Mouse (Mus musculus) limb, embryonic 15.5 days (tissue): Measurements from ENCODE around the gene Serpina6. TPM values are rescaled to one million over a fixed set of nuclear protein-coding genes. Genes with fewer than 3 reads are reported as not detected.

Source experiments
- ATAC-seq: fragments of 200-750 bp; cut with Nextera tagmentation; 2 replicates; pipeline ENCODE4 v1.8.0; 2017; ENCODE audit warnings: low read depth, moderate TSS enrichment; ENCODE audit not compliant: insufficient number of reproducible peaks, low FRiP score, low TSS enrichment
- H3K27ac ChIP-seq: fragments of 300-500 bp; sonication (generic); 2 replicates; pipeline ENCODE4 v1.5.1; 2015; ENCODE audit warnings: moderate library complexity, mild to moderate bottlenecking, inconsistent platforms
- H3K27me3 ChIP-seq: fragments of 300-500 bp; sonication (generic); 2 replicates; pipeline ENCODE4 v1.6.1; 2015; ENCODE audit warnings: inconsistent platforms
- H3K36me3 ChIP-seq: fragments of 300-500 bp; sonication (generic); 2 replicates; pipeline ENCODE4 v1.6.1; 2015; ENCODE audit warnings: inconsistent platforms
- H3K4me1 ChIP-seq: fragments of 300-500 bp; sonication (generic); 2 replicates; pipeline ENCODE4 v1.6.1; 2015; ENCODE audit warnings: inconsistent platforms
- H3K4me2 ChIP-seq: fragments of 300-500 bp; sonication (generic); 2 replicates; pipeline ENCODE4 v1.6.1; 2015; ENCODE audit warnings: mild to moderate bottlenecking, inconsistent platforms
- H3K4me3 ChIP-seq: fragments of 300-500 bp; sonication (generic); 2 replicates; pipeline ENCODE4 v1.5.1; 2015; ENCODE audit warnings: mild to moderate bottlenecking, inconsistent platforms
- H3K9ac ChIP-seq: fragments of 300-500 bp; sonication (generic); 2 replicates; pipeline ENCODE4 v1.6.1; 2015; ENCODE audit warnings: inconsistent platforms
- H3K9me3 ChIP-seq: fragments of 300-500 bp; sonication (generic); 2 replicates; pipeline ENCODE4 v1.6.1; 2016; ENCODE audit warnings: inconsistent platforms
- WGBS: fragments of 180-500 bp; shearing (Covaris S2); methylation state at CpG from one replicate; pipeline ENCODE4 v1.1.7; 2015; 5-methylcytosine and 5-hydroxymethylcytosine counted together
- polyA plus RNA-seq: library from polyadenylated mRNA; unstranded; fragments of >200 nt; fragmentation: Nextera tagmentation; extraction: Ambion mirVana; gene quantifications from 2 replicates; pipeline ENCODE4 v1.2.1, GENCODE M21; 2015

The Serpina6 gene
- polyA plus RNA-seq, 1 experiment from 2014 or later, result 4.1 TPM

GRCm38 (mm10) chr12:103646314-103646713 is 10.7 kb downstream of the Serpina6 start:
- ATAC-seq, result no peak

GRCm38 (mm10) chr12:103644601-103645000 is 12.4 kb downstream of the Serpina6 start:
- H3K9me3 ChIP-seq, result no peaks in the 10 kb centered on the region
- H3K4me2 ChIP-seq, result no peak overlapping the region
- H3K4me3 ChIP-seq, result no peak overlapping the region
- no peaks in the 10 kb centered on the region for H3K4me1 ChIP-seq
- H3K27ac ChIP-seq, result no peak overlapping the region
- ATAC-seq, result no peak
- WGBS, result 27% methylated on average over 5 of the region's 5 CpGs
- H3K36me3 ChIP-seq, result no peaks in the 10 kb centered on the region
- H3K9ac ChIP-seq, result no peak overlapping the region
- no peaks in the 10 kb centered on the region for H3K27me3 ChIP-seq

More at GRCm38 (mm10) chr12:103646314-103646713, 10.7 kb downstream of the Serpina6 start:
- no peak overlapping the region for H3K27ac ChIP-seq
- H3K4me1 ChIP-seq, result no peaks in the 10 kb centered on the region
- H3K9me3 ChIP-seq, result no peaks in the 10 kb centered on the region
- no peaks in the 10 kb centered on the region for H3K27me3 ChIP-seq
- no peak overlapping the region for H3K4me2 ChIP-seq
- no peak overlapping the region for H3K9ac ChIP-seq
- H3K36me3 ChIP-seq, result no peaks in the 10 kb centered on the region
- 69% methylated on average over 2 of the region's 2 CpGs for WGBS
- no peak overlapping the region for H3K4me3 ChIP-seq

- 85% methylated on average over 3 of the region's 3 CpGs for WGBS
- no peak overlapping the region for H3K27ac ChIP-seq
Observed at GRCm38 (mm10) chr12:103643818-103644217, 13.2 kb downstream of the Serpina6 start.

GRCm38 (mm10) chr12:103643336-103643735 is 13.7 kb downstream of the Serpina6 start:
- Histone ChIP-seq H3K27me3 (no peaks in the 10 kb centered on the region), H3K9me3 (no peaks in the 10 kb centered on the region), H3K27ac (no peak overlapping the region), H3K9ac (no peak overlapping the region), H3K4me3 (no peak overlapping the region), H3K36me3 (no peaks in the 10 kb centered on the region), H3K4me2 (no peak overlapping the region), H3K4me1 (no peaks in the 10 kb centered on the region)
- 0% methylated on average over 2 of the region's 2 CpGs for WGBS
- no peak for ATAC-seq

More at GRCm38 (mm10) chr12:103643818-103644217, 13.2 kb downstream of the Serpina6 start:
- Histone ChIP-seq H3K4me2 (no peak overlapping the region), H3K4me1 (no peaks in the 10 kb centered on the region), H3K4me3 (no peak overlapping the region), H3K36me3 (no peaks in the 10 kb centered on the region), H3K9ac (no peak overlapping the region), H3K9me3 (no peaks in the 10 kb centered on the region), H3K27me3 (no peaks in the 10 kb centered on the region)
- no peak for ATAC-seq

- Histone ChIP-seq H3K4me2 (no peak overlapping the region), H3K4me1 (no peaks in the 10 kb centered on the region), H3K27ac (no peak overlapping the region), H3K27me3 (no peaks in the 10 kb centered on the region), H3K36me3 (no peaks in the 10 kb centered on the region), H3K9ac (no peak overlapping the region), H3K4me3 (no peak overlapping the region), H3K9me3 (no peaks in the 10 kb centered on the region)
- no peak for ATAC-seq
- WGBS, result 77% methylated on average over 2 of the region's 2 CpGs
Observed at GRCm38 (mm10) chr12:103635846-103636245, 21.2 kb downstream of the Serpina6 start.

- no peak overlapping the region for H3K4me2 ChIP-seq
- no peak for ATAC-seq
- no peaks in the 10 kb centered on the region for H3K4me1 ChIP-seq
- WGBS, result 83% methylated on average over 2 of the region's 2 CpGs
- no peaks in the 10 kb centered on the region for H3K9me3 ChIP-seq
- H3K27ac ChIP-seq, result no peak overlapping the region
- H3K9ac ChIP-seq, result no peak overlapping the region
- H3K36me3 ChIP-seq, result no peaks in the 10 kb centered on the region
- H3K27me3 ChIP-seq, result no peaks in the 10 kb centered on the region
- H3K4me3 ChIP-seq, result no peak overlapping the region
Observed at GRCm38 (mm10) chr12:103634430-103634829, 22.6 kb downstream of the Serpina6 start.

- Histone ChIP-seq H3K27me3 (no peaks in the 10 kb centered on the region), H3K27ac (no peak within 1 kb of the TSS), H3K36me3 (no peaks in the 10 kb centered on the region), H3K9me3 (no peaks in the 10 kb centered on the region), H3K4me2 (no peak within 1 kb of the TSS), H3K4me3 (no peak within 1 kb of the TSS), H3K4me1 (no peaks in the 10 kb centered on the region), H3K9ac (no peak within 1 kb of the TSS)
- no peak for ATAC-seq
- 53% methylated on average over 3 of the region's 3 CpGs for WGBS
Observed at GRCm38 (mm10) chr12:103631203-103631612, 25.8 kb downstream of the Serpina6 start, which contains the start of gene Serpina10. Gene Serpina10, minus strand, starts transcription at chr12:103631444.

- Histone ChIP-seq H3K9ac (no peak overlapping the region), H3K9me3 (no peaks in the 10 kb centered on the region), H3K4me1 (no peaks in the 10 kb centered on the region), H3K27ac (no peak overlapping the region), H3K36me3 (no peaks in the 10 kb centered on the region), H3K4me3 (no peak overlapping the region), H3K4me2 (no peak overlapping the region), H3K27me3 (no peaks in the 10 kb centered on the region)
- 74% methylated on average over 10 of the region's 10 CpGs for WGBS
- ATAC-seq, result no peak
Observed at GRCm38 (mm10) chr12:103616860-103617261, 40.2 kb downstream of the Serpina6 start.

- ATAC-seq, result no peak
Observed at GRCm38 (mm10) chr12:103615734-103616133, 41.3 kb downstream of the Serpina6 start.

GRCm38 (mm10) chr12:103615141-103615540 is 41.9 kb downstream of the Serpina6 start:
- Histone ChIP-seq H3K27me3 (no peaks in the 10 kb centered on the region), H3K36me3 (no peaks in the 10 kb centered on the region), H3K4me2 (no peak overlapping the region), H3K27ac (no peak overlapping the region), H3K9me3 (no peaks in the 10 kb centered on the region), H3K4me1 (no peaks in the 10 kb centered on the region), H3K9ac (no peak overlapping the region), H3K4me3 (no peak overlapping the region)
- 92% methylated on average over 1 of the region's 1 CpGs for WGBS
- ATAC-seq, result no peak

More at GRCm38 (mm10) chr12:103615734-103616133, 41.3 kb downstream of the Serpina6 start:
- 81% methylated on average over 4 of the region's 4 CpGs for WGBS
- no peaks in the 10 kb centered on the region for H3K27me3 ChIP-seq
- no peaks in the 10 kb centered on the region for H3K9me3 ChIP-seq
- no peaks in the 10 kb centered on the region for H3K4me1 ChIP-seq
- no peak overlapping the region for H3K9ac ChIP-seq
- H3K27ac ChIP-seq, result no peak overlapping the region
- H3K36me3 ChIP-seq, result no peaks in the 10 kb centered on the region
- H3K4me3 ChIP-seq, result no peak overlapping the region
- H3K4me2 ChIP-seq, result no peak overlapping the region

GRCm38 (mm10) chr12:103601839-103602238 is 55.2 kb downstream of the Serpina6 start:
- Histone ChIP-seq H3K27me3 (no peaks in the 10 kb centered on the region), H3K4me3 (no peak overlapping the region), H3K4me2 (no peak overlapping the region), H3K4me1 (no peaks in the 10 kb centered on the region), H3K27ac (no peak overlapping the region), H3K36me3 (no peaks in the 10 kb centered on the region), H3K9me3 (no peaks in the 10 kb centered on the region), H3K9ac (no peak overlapping the region)
- 53% methylated on average over 3 of the region's 3 CpGs for WGBS
- no peak for ATAC-seq

- Histone ChIP-seq H3K4me2 (no peak overlapping the region), H3K9me3 (no peaks in the 10 kb centered on the region), H3K27ac (no peak overlapping the region), H3K36me3 (no peaks in the 10 kb centered on the region), H3K4me3 (no peak overlapping the region), H3K27me3 (no peaks in the 10 kb centered on the region), H3K9ac (no peak overlapping the region), H3K4me1 (no peaks in the 10 kb centered on the region)
- WGBS, result 47% methylated on average over 3 of the region's 3 CpGs
- ATAC-seq, result no peak
Observed at GRCm38 (mm10) chr12:103600364-103600763, 56.6 kb downstream of the Serpina6 start.

GRCm38 (mm10) chr12:103598411-103598810 is 58.6 kb downstream of the Serpina6 start:
- no peaks in the 10 kb centered on the region for H3K9me3 ChIP-seq
- H3K9ac ChIP-seq, result no peak overlapping the region
- H3K4me1 ChIP-seq, result no peaks in the 10 kb centered on the region
- H3K27me3 ChIP-seq, result no peaks in the 10 kb centered on the region
- H3K4me3 ChIP-seq, result no peak overlapping the region
- H3K27ac ChIP-seq, result no peak overlapping the region
- 84% methylated on average over 2 of the region's 2 CpGs for WGBS
- H3K36me3 ChIP-seq, result no peaks in the 10 kb centered on the region
- ATAC-seq, result no peak
- no peak overlapping the region for H3K4me2 ChIP-seq
